In the genomic region with DNA sequence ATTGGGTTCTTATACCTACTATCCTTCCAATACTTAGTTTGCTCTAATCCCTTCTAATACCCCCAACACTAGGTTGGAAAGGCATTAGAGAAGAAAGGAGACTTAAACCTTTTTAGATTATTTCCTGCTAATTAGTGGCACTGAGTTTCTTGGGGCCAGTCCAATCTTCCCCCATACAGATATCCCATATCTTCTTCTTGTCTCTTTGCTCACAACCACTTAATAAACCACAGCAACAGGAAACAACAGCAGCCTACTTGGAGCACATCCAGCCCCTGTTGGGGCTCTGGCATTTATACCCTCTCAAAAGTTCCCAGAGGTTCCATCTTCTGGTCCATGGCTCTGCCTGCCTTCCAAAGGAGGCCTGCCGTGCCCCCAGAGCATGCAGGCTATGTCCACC, we compare ENCODE assay signal across 36 mouse cellular contexts. TPM values are rescaled to one million over a fixed set of nuclear protein-coding genes. Genes with fewer than 3 reads are reported as not detected.
"Had no signal": no experiment of that assay in that cellular context is flagged by ENCODE, and none has a peak within 500 bp of the region (broad histone marks: within the 10 kb centered on the region; RNA-seq: fewer than 3 reads in every experiment).

No protein-coding gene starts in this region.

- H3K4me3 ChIP-seq: heart, embryonic 10.5 days; heart, embryonic 12.5 days; heart, embryonic 13.5 days; heart, embryonic 15.5 days; hindbrain, embryonic 12.5 days; hindbrain, embryonic 13.5 days; hindbrain, embryonic 15.5 days; intestine, embryonic 15.5 days; kidney, embryonic 15.5 days; layer of hippocampus, adult 2 months; left cerebral cortex, adult 2 months had no signal

- H3K4me1 ChIP-seq: heart, embryonic 10.5 days; heart, embryonic 12.5 days; heart, embryonic 13.5 days; heart, embryonic 15.5 days; hindbrain, embryonic 12.5 days; hindbrain, embryonic 13.5 days; hindbrain, embryonic 15.5 days; intestine, embryonic 15.5 days; kidney, embryonic 15.5 days had no signal

- H3K27me3 ChIP-seq: heart, embryonic 12.5 days; heart, embryonic 13.5 days; heart, embryonic 15.5 days; hindbrain, embryonic 12.5 days; hindbrain, embryonic 13.5 days; hindbrain, embryonic 15.5 days; intestine, embryonic 15.5 days; kidney, embryonic 15.5 days had no signal

- DNase-seq: heart, postnatal 10 days; heart, postnatal 14 days; heart, postnatal 36 days; heart, postnatal 4 days; kidney, adult 11 months; kidney, adult 18-20 months; kidney, adult 2 months; kidney, adult 8-10 months; kidney, adult 9 months; kidney, postnatal 10 days; kidney, postnatal 14 days; kidney, postnatal 25 days; kidney, postnatal 36 days; kidney, postnatal 4 days; layer of hippocampus, adult 9-11 months; layer of hippocampus, postnatal 36 days had no signal

- H3K9ac ChIP-seq: heart, embryonic 12.5 days; heart, embryonic 13.5 days; heart, embryonic 15.5 days; hindbrain, embryonic 12.5 days; hindbrain, embryonic 13.5 days; hindbrain, embryonic 14.5 days; hindbrain, embryonic 15.5 days; intestine, embryonic 15.5 days; kidney, embryonic 15.5 days had no signal

- H3K4me2 ChIP-seq: heart, embryonic 11.5 days; heart, embryonic 12.5 days; heart, embryonic 13.5 days; heart, embryonic 15.5 days; hindbrain, embryonic 12.5 days; hindbrain, embryonic 13.5 days; hindbrain, embryonic 14.5 days; hindbrain, embryonic 15.5 days; intestine, embryonic 15.5 days; kidney, embryonic 15.5 days had no signal

- H3K27ac ChIP-seq: heart, embryonic 10.5 days; heart, embryonic 13.5 days; heart, embryonic 15.5 days; hindbrain, embryonic 12.5 days; hindbrain, embryonic 13.5 days; hindbrain, embryonic 14.5 days; hindbrain, embryonic 15.5 days; hindbrain, postnatal 0 days; intestine, embryonic 15.5 days; kidney, embryonic 15.5 days; kidney, postnatal 0 days; layer of hippocampus, adult 2 months; left cerebral cortex, adult 2 months had no signal

- ATAC-seq: hindbrain, embryonic 16.5 days; hindbrain, postnatal 0 days; inflammation-experienced regulatory T-cells, adult 6 months; intestine, embryonic 15.5 days; intestine, embryonic 16.5 days; intestine, postnatal 0 days had no signal

- H3K9me3 ChIP-seq: heart, embryonic 10.5 days; heart, embryonic 12.5 days; heart, embryonic 13.5 days; heart, embryonic 15.5 days; hindbrain, embryonic 12.5 days; hindbrain, embryonic 13.5 days; hindbrain, embryonic 15.5 days; intestine, embryonic 15.5 days; kidney, embryonic 15.5 days had no signal

- H3K36me3 ChIP-seq: heart, embryonic 10.5 days; heart, embryonic 12.5 days; heart, embryonic 13.5 days; heart, embryonic 15.5 days; hindbrain, embryonic 12.5 days; hindbrain, embryonic 13.5 days; hindbrain, embryonic 15.5 days; intestine, embryonic 15.5 days; kidney, embryonic 15.5 days had no signal

RNA-seq across cellular contexts. Expression of a gene that starts 25.1 kb away (rescaled TPM):
- total RNA-seq: hematopoietic stem cell, adult 5-6 weeks had no signal
- polyA plus RNA-seq: inflammation-experienced regulatory T-cells, adult 6 months had no signal
